Comparison of ENCODE assay signal across 14 mouse cellular contexts in the genomic region with DNA sequence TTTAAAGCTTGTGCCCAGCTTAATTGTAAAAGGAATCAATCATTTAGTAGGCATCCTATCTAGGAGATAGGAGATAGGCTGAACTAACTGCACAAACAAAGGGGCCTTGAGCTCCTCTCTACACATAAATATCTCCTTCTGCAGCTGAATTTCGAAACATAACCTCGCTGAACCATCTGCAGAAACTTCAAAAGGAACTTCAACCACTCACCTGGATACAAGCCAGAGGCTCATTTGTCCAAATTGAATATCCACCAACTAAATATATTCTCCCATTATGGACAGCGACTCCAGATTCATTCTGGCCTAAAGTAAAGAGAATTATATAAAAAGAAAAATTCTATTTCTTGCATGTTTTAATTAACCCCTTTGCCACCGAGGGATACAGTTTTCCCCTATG.
"Had no signal": no experiment of that assay in that cellular context is flagged by ENCODE, and none has a peak within 500 bp of the region (broad histone marks: within the 10 kb centered on the region; RNA-seq: fewer than 3 reads in every experiment).

No protein-coding gene starts in this region.

- H3K9me3 ChIP-seq: limb, embryonic 15.5 days; megakaryocyte, embryonic 14.5 days; midbrain, embryonic 15.5 days; neural tube, embryonic 12.5 days; stomach, embryonic 15.5 days had no signal

- H3K4me2 ChIP-seq: limb, embryonic 15.5 days; midbrain, embryonic 11.5 days; midbrain, embryonic 15.5 days; neural tube, embryonic 12.5 days; stomach, embryonic 15.5 days had no signal

- H3K27me3 ChIP-seq: limb, embryonic 15.5 days; megakaryocyte, embryonic 14.5 days; midbrain, embryonic 15.5 days; neural tube, embryonic 12.5 days; stomach, embryonic 15.5 days had no signal

- ATAC-seq: lung, postnatal 0 days; midbrain, embryonic 15.5 days had no signal

- H3K4me1 ChIP-seq: limb, embryonic 15.5 days; megakaryocyte, embryonic 14.5 days; neural tube, embryonic 12.5 days had no signal

- H3K4me3 ChIP-seq: limb, embryonic 15.5 days; megakaryocyte, embryonic 14.5 days; midbrain, embryonic 15.5 days; neural tube, embryonic 12.5 days; stomach, embryonic 15.5 days had no signal

- H3K36me3 ChIP-seq: limb, embryonic 15.5 days; midbrain, embryonic 15.5 days; neural tube, embryonic 12.5 days; stomach, embryonic 15.5 days had no signal

- H3K9ac ChIP-seq: limb, embryonic 15.5 days; liver, embryonic 14.5 days; midbrain, embryonic 15.5 days; neural tube, embryonic 12.5 days; stomach, embryonic 15.5 days had no signal

- H3K27ac ChIP-seq: limb, embryonic 15.5 days; liver, embryonic 14.5 days; midbrain, embryonic 15.5 days; neural tube, embryonic 12.5 days; stomach, embryonic 15.5 days had no signal

- DNase-seq: layer of hippocampus, postnatal 36 days; lung, adult 18-20 months; lung, postnatal 4 days; right cerebral cortex, postnatal 14 days; thymus, adult 2 months; thymus, postnatal 25 days had no signal
